Mouse (Mus musculus) brain, embryonic 18.5 days (tissue): ENCODE measurements at regions not wholly inside any gene's neighbourhood (a gene's known extent, or its start where the extent isn't known, plus 50 kb on each side); places are given as distances from the start of the nearest gene placed in this dataset.

Source experiments
- DNase-seq: peaks from one replicate; pipeline ENCODE4 v3.0.0-alpha.2; 2012; ENCODE audit warnings: low read depth, low spot score

DNA sequence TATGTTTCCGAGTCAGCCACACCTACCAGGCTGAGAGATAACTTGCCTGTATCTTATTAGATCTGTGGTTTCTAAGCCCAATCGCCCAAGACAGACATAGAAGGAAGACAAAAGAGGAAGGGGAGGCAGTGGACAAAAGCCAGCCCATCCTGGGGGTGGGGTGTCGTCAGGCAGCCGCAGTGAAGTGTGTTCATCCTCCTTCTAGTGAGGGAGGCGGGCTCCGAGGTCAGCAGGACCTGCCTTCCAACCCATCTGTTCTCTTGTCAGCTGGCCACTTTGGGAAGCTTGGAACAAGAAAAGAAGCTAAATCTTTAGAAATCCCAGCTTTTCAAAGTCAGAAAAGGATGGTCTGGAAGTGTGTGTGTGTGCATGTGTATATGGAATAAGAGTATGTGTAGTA, 228.7 kb upstream of the Kazn start:
- DNase-seq: no peak

DNA sequence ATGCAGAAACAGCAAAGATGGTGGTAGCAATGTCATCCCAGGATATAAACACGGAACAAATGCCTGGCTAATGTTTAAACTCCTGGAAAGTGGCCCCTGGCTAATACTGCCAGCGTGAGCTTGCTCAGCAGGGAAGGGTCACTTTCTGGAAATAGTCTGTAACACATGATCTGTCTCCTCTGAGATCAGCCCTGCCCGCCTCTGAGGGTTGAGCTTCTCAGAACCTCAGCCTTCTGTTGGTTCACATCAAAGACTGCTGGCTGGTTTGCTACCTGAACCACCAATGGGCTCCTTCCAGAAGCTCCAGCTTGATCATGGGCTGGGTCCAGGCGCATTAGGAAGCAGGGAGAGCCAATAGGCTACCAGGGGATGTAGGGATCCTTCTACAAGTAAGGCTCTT, 226.0 kb upstream of the Kazn start:
- DNase-seq: no peak

DNA sequence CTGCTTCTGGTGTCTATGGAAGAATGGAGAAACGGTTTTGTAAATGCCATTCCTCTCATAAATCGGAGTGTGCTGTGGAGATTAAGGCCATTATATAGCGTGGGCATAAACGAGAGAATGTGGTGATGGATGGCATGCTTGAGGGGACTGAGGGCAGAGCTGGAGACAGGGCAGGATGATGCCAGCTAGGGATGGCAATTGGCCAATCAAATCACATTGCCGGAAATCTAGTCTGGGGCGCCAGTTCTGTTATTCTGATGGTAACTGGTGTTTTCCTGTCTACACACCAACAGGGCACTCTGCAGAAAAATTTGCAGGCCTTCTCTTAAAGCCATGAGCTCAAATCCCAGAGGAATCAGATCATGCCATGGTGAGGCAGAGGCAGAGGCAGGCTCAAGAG, 224.9 kb upstream of the Kazn start:
- no peak for DNase-seq

DNA sequence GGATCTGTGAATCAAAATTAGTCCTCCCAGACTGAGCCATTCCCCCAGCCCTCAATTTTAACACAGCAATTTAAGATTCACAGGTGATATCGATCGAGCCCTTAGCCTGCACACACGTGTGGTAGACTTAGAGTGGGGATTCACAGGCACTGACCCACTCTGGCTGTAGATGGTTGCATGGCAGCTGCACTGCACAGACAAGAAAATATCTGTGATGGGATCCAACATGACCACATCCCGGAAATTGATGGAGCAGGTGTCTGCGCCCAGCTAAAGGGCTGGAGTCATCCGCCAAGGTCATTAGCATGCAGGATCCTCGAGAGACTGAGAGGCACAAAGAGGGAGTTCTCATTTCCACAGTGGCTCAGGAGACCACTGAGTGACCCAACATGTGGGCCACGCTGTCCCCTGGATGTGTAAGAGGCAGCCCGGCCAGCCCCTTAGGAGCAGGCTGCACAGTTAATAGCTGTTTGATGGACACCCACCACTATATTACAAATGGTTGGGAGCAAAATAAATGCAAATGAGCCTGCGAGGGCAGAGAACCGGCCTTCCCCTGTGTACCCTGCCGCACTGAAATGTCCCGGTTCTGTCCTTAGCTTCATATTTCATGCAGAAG, 221.4 kb upstream of the Kazn start:
- no peak for DNase-seq

DNA sequence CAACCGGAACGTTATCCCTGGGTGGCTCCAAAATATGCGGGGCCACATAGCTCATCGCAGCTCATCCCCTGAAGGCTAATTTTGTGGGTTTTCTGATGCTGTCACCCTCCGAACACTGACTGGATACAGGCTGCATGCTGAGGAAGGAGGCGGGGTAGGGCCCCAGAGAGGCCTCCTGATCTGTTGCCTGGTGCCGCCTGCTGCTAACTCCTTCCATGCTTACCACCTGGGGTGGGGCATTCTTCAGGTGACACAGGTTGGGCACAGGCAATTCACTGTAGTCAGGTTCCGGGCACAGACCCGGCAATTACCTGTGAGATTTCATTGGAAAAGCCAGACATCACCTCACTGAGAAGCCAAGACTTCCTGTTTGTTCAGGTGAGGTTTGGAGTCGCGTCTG, 213.4 kb upstream of the Kazn start:
- no peak for DNase-seq

DNA sequence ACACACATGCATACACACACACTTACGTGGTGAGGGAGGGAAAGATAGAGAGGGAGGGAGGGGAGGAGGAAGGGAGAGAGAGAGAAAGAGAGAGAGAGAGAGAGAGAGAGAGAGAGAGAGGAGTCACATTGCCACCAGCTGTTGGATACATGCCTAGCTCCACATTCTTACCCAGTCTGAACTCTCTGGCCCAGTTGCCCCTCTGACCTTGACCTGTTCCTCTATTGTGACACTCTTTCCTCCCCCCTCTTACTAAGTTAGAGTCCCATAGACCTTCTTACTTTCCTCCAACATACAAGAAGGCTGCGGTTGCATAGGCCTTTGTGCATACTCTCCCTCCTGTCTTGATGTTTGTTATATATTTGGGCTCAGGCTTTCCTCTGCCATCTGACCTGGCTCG, 211.7 kb upstream of the Kazn start:
- DNase-seq: no peak

DNA sequence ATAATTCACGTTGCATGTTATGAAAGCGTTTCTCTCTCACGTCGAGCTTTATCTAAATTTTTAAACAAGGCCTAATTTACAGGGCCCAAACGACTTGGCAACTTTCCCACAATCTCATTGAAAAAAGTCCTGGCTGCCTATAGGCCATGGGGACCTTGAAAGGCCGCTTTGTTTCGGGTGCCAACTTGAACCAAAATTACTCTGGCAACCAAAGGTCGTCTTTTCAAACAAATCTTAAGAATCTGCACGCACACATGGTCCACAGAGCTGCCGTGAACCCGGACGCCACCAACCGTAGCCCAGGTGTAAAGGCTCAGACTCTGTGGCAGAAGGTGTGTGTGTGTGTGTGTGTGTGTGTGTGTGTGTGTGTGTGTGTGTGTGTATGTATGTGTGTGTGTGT, 210.5 kb upstream of the Kazn start:
- peak; percentile 67 for DNase-seq

DNA sequence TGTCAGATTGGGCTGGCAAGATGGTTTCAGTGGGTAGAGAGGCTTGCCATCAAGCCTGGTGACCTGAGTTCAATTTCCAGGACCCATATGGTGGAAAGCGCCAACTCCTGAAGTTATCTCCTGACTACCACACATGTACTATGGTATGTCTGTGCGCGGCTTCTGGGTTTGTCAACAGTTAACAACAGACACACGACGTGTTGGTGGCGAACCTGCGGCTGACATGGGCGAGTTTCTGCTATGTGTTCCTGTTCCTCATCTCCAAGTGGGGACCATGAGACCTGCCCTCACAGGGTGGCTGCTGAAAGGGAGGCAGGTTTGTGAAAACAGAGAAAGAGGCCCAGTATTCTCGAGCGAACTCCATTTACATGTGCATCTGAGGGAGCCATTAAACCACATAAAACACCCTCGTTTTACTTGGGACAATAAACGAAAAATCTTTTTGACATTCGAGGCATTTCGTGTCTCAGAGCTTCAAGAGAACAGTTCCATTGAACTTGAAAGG, 210.0 kb upstream of the Kazn start:
- no peak for DNase-seq

DNA sequence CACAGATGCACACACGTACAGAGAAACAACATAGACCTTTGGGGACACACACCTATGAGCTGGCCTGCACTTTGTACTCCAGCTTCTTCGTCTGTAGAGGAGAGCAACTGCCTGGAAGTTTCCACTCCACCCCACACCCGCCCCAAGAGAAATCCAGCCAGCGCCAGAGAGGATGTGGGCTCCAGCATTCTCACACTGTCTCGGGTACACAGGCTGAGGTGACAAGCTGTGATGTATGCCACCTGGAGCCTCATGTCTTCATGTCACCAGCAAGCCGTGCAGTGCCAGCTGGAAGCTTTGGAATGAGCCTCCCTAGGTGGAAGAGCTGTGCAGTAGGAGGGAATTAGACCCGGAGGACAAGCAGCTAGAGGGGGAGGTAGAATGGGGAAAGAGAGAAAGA, 208.3 kb upstream of the Kazn start:
- DNase-seq: no peak

DNA sequence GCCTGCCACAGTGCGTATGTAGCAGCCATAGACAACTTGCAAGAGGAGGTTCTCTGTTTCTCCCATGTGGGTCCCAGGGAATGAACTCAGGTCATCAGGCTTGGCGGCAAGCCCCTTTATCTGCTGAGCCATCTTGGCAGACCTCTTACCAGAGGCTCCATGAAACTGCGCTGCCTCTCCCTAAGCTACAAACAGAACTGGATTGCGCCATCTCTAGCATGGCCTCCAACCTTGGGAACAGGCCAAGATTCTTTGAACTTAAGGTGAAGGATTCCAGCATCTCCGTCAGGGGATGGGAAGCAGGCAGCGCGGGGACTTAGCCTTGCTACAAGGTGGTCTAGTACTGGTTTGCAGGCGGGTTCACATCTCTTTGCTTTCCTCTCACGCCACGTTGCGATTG, 201.8 kb upstream of the Kazn start:
- no peak for DNase-seq

DNA sequence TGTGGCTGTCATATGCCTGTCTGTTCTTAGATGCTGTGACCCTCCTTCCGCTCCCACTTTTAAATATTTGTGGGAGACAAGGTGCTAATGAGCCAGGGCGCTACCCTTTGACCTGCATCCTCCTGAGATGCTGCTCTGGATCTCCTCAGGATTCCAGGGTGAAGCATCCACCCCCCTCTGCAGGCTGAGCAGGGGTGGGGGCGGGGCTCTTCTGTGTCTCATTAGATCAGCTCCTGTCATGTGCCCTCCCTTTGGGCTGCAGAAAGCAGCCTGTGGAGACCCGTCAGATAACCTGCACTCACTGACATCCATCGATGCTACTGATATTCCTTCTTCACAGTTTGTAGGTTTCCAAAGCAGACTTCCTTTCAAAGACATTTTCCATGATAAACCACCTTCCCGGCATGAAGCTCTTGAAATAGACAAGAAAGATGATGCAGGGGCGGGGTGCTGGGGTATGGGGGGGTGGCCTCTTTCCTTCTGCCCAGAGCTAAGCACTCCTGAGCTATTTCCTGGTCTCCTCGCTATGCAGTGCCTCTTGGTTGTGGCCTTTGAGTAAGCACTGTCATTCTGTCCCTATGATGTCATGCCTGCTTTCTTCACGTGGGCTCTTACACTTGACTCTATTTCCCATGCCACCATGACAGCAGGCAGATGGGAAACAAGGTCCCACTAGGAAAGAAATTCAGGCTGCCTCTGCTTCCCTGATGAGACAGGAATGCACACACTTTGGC, 200.4 kb upstream of the Kazn start:
- DNase-seq: no peak

DNA sequence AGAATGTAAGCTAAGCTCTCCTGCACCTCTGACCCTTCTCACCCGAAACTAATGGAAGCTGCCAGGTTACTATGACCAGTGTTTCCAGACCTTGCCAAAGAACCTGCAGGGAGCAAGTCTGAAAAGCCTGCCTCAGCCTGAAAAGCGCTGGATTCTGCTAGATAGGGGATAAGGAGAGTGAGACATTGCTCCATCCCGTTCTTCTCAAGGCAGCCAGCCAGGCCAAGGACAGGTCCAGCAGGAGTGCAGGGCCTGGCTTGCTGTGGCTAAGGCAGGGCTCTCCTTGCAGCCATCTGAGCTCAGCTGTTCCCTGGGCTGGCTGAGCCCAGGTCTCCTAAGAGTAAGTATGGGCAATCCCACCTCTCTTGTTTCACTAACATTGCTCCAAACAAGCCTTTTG, 185.4 kb upstream of the Kazn start:
- DNase-seq: no peak

DNA sequence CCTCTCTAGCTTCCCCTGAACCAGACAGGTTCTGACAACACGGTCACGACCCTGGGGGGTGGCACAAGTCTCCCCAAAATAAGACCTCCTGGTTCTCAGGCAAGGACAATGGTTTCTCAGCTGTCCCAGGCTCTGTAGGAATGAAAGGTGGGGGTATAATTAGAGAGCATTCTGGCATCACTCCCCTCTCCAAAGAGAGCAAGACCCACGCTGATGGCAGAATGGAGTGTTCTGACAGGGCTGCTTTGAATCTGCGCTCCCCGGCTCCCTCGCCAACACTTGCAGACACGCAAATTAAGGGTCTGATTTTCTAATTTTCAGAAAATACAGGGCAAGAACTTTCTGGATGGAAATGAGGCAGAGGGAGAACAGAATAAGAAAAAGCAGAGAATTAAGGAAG, 181.2 kb upstream of the Kazn start:
- no peak for DNase-seq

DNA sequence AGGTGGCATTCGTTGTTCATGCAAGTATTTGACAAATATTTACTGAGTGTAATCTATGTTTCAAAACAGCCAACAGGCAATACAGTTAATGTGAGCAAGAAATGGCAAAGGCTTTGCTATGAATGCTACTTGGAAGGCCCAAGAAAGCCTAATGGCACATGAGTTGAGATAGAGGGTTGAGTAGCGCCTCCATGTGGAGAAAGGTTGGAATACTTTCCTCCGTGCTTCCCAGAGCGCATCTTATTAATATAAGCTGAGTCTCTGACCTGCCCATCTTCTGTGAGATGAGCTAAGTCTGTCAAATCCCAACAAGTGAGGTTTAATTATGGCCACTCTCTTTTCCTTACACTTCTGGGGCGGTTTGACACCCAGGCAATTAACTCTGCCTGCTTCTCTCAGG, 175.7 kb upstream of the Kazn start:
- no peak for DNase-seq

DNA sequence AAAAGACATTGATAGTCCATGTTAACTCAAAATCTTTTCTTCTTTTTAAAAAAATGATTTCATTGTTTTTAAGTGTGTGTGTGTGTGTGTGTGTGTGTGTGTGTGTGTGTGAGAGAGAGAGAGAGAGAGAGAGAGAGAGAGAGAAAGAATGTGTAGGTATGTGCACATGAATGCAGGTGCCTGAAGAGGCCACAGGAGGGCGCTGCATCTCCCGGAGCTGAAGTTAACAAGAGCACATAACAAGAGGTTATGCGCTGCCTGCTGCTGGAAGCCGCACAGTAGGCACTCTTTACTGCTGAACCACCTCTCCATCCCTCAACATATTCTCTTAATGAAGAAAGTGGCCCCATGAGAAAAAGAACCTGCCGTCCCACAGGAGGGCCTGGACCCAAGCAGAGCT, 172.6 kb upstream of the Kazn start:
- DNase-seq: no peak

DNA sequence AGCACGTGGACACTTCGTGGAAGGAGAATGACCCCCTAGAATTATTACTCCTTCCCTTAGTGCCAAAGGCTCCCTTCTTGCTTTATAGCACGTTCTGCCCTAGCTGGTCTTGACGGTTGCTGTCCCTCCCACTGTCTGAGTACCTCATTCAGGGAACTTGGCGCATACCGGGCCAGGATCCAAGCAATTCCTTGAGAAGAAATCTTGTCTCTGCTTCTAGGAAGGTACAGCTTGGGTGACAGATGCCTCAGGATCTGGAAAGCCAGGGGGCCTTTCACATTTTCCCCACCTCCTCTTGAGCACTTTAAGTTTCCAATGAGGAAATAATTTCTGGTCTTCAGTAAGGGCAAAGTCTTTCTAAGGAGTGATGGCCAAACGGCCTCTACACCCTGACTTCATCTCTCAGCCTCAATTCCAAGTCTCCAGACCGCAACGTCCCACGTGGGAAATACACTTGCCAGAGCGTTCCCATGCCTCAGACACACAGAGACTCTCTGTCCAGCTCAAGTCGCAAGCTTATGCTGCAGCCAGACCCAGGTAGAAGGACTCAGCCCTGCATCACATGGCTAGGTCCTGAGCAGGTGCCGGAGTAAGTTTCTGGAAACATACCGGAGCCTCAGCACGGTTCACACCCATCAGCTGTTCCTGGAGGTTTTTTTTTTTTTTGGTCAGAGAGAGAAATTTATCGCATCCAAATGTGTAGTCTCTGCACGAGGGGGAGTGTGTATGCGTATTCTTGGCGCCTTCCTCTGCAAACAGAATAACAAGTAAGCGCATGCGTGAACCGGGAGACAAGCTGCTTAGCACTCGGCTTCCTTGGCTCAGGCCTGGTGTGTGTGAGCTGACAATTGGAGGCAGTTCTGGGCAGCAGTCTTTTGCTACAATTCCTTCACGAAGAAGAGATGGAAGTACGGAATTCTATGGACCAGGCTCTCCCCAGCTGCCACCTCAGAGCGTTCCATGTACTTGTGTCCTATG, 171.7 kb upstream of the Kazn start:
- peak; percentile 81 for DNase-seq

DNA sequence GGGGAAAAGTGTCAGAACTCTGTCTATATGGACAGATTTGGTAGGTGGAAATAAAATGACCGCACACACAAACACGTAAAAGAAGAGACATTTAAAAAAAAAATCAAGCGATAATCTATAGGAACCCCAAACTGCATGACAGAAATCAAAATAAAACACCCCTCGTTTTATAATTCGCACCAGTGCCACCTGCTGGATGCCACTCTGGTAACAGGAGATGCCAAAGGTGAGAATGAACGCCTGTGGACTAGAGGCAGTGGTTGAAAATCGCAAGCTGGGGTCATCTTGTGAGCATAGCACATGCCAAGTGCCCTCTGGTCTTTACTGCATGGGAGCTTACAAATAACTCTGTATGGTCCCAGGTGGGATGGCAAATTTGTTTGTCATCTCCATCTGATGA, 158.7 kb upstream of the Kazn start:
- no peak for DNase-seq

DNA sequence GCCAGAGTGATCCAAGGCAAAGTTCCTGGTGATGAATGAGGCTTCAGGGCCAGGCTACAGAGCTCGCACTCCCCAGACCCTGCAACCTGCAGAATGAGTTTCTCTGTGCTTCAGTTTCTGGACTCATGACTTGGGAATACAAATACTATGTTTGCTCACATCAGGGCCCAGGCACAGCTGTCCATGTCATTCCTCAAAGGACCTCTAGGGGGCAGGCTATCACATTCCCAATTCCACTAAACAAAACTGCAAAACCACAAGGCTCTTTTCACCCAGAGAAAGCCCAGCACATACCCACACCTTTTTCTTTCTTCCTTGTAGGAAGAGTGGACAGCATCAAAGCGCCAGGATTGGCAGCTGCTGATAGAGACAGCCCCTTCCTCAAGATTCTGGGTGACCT, 153.7 kb upstream of the Kazn start:
- no peak for DNase-seq

DNA sequence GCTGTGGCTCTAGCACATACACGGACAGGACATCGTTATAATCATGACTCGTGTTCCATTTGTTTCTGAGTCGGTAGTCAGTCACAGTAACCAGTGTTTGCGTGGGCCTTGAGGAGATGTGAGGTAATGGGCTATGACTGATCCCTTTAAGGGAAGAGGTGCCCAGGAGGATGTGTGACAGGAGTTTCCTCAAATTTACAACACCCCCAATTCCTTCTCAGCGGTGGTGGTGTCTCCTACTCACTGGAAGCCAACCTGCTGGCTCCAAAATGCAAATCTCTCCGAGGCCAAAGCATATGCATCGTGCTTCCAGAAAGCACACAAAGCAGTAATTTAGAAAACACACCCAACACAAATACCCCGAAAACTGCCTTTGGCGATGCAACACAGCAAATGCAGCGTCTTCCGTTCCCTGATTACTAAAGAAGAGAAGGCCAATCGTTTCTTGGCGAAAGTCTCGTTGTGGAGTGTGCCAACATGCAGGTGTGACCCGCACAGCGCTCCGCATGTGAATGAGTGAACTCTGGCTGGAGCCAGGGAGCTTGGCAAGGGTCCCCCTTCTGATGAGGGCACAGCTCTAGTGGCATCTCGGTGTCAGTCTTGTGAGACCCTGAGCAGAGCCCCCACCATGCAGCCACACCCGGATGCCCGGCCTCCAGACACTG, 151.5 kb upstream of the Kazn start:
- no peak for DNase-seq

DNA sequence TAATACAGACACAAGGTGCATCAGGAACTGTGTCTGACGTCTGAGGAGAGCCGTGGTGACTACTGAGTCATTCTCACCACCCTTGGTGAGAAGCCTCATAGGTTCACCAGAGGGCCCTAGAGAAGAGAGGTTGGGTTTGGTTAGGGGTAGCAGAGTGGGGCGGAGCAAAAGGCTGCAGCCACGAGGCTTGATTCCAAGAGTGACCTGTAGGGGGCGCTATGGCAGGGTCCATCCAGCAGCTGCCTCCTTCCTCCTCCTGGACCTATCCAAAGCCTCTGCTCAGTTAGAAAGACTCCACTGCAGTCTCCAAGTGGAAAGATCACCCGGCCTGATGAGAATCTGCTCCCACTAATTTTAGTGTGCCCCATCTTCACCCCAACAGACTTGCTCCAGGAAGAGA, 149.3 kb upstream of the Kazn start:
- DNase-seq: no peak

DNA sequence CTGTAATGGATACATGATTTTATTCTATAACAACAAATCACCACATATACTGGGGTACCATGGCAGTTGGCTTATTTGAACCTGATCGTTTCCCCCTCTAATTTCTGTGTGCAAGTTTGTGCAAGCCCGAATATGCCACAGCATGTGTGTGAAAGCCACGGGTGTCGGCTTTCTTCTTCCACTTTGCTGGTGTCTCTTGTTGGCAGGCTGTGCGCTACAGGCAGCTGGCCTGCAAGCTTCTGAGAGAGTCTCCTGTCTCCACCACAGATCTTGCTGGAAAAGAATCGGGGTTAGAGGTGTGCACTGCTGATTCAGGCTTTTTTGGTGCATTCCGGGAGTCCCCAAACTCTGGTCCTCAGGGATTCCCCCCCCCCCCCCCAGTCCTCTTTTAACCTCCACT, 142.0 kb upstream of the Kazn start:
- DNase-seq: no peak

DNA sequence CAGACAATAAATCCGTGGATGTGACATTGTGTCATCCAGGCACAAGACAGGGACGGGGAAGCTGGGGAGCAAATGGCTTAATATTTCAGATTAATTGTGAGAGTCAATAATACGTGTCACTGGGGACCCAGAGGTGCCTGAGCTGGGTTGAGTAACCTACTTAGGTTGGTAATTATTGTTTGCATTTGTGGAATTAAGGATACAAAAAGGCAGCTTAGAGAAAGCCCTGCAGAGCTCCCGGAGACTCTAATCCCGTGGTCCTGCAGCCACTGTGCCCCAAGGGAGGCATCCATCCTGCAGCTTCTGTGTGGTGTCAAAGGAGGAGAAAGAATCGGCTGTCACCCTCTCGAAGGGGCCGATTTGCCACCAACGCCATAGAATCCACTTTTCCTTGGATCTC, 139.3 kb upstream of the Kazn start:
- DNase-seq: no peak
